Mouse (Mus musculus) forebrain, embryonic 15.5 days (tissue): Measurements from ENCODE around the gene Gm49601. TPM values are rescaled to one million over a fixed set of nuclear protein-coding genes. Genes with fewer than 3 reads are reported as not detected.

Experiments used
- ATAC-seq: fragments of 200-750 bp; cut with Nextera tagmentation; replicated peaks from 2 replicates; pipeline ENCODE4 v1.8.0; 2017; ENCODE audit warnings: mild to moderate bottlenecking, moderate TSS enrichment, moderate library complexity
- H3K27ac ChIP-seq: fragments of 300-500 bp; sonication (generic); replicated peaks from 2 replicates; pipeline ENCODE4 v1.5.1; 2015; ENCODE audit warnings: mild to moderate bottlenecking, inconsistent platforms
- H3K27me3 ChIP-seq: fragments of 300-500 bp; sonication (generic); 2 replicates; pipeline ENCODE4 v1.6.1; 2015; ENCODE audit warnings: inconsistent platforms
- H3K36me3 ChIP-seq: fragments of 300-500 bp; sonication (generic); 2 replicates; pipeline ENCODE4 v1.6.1; 2015; ENCODE audit warnings: mild to moderate bottlenecking, inconsistent platforms
- H3K4me1 ChIP-seq: fragments of 300-500 bp; sonication (generic); 2 replicates; pipeline ENCODE4 v1.6.1; 2015; ENCODE audit warnings: inconsistent platforms
- H3K4me2 ChIP-seq: fragments of 300-500 bp; sonication (generic); replicated peaks from 2 replicates; pipeline ENCODE4 v1.6.1; 2015; ENCODE audit warnings: mild to moderate bottlenecking, inconsistent platforms
- H3K4me3 ChIP-seq: fragments of 300-500 bp; sonication (generic); 2 replicates; pipeline ENCODE4 v1.5.1; 2015; ENCODE audit warnings: mild to moderate bottlenecking, inconsistent platforms
- H3K9ac ChIP-seq: fragments of 300-500 bp; sonication (generic); replicated peaks from 2 replicates; pipeline ENCODE4 v1.6.1; 2015; ENCODE audit warnings: mild to moderate bottlenecking, inconsistent platforms
- H3K9me3 ChIP-seq: fragments of 300-500 bp; sonication (generic); 2 replicates; pipeline ENCODE4 v1.6.1; 2016; ENCODE audit warnings: inconsistent platforms
- WGBS: fragments of 180-500 bp; shearing (Covaris S2); methylation state at CpG from one replicate; pipeline ENCODE4 v1.1.7; 2015; ENCODE audit warnings: mixed read lengths; 5-methylcytosine and 5-hydroxymethylcytosine counted together
- polyA plus RNA-seq: library from polyadenylated mRNA; unstranded; fragments of >200 nt; fragmentation: Nextera tagmentation; extraction: Ambion mirVana; gene quantifications from 2 replicates; pipeline ENCODE4 v1.2.1, GENCODE M21; 2015

The Gm49601 gene
- polyA plus RNA-seq, 1 experiment from 2014 or later, result 20.5 TPM

DNA sequence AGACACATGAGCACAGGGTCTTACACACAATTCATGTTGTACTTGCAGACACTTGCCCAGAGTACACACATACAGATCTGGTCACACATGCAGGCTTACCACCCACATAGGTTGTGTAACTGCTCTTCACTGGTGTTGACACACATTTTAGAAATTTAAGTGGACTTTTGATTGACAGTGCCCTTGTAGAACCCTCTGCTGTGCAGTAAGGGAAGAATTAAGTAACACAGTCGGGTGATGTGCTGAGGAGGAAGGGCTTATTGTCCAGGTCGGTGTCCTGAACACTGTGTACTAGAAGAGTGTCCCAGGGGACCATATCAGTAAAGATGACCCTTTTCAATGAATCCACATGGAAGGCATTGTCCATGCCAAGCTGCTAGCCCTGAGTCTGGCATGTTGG is 32.3 kb downstream of the Gm49601 start:
- Histone ChIP-seq H3K36me3 (no peaks in the 10 kb centered on the region), H3K27me3 (peaks cover 49% of the 10 kb centered on the region)
- 79% methylated on average over 2 of the region's 2 CpGs for WGBS

DNA sequence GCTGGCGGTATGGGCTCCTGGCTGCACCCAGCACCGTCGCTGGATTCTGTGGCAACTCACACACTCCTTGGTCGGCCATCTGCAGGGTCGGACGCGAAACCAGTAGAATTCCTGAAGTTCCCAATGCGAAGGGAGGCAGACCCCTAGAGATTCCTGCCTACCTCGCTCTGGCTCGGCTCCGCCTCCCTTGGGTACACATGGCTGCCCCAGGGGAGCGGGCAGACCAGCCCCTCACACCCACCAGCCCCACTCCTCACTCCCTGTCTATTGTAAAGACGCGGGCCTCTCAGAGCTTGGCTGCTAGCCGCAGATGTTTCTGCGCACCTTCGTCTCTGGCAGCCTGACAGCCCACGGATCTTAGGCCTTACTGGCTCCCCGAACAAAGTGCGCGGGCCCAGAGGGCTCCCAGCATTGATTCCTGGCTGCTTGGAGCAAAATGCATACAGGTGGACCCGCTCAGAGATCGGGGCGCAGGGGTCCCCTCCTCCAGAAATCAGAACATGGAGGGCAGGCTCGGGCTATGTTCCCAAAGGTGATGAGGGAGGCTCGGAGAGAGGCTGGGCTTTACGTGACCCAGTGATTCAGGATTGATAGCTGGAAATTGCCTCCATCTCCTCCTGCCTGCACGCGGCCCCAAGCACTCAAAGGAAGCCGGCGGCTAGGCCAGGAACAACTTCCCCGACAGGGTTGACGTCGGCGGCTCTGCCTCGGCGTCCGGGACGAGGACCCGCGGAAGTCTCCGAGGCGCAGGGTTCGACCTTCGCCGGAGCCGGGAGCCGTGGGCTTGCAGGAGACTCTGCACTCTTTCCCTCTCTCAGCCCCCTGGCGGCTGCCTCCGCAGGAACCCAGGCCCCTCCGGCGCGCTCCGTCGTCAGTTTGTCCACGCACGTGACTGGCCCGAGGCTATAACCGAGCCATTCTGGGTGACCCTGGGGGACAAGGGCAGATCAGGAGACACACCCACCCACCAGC is 34.9 kb downstream of the Gm49601 start:
- peak overlapping the region; percentile 20 for H3K4me3 ChIP-seq
- 1% methylated on average over 59 of the region's 59 CpGs for WGBS
- H3K4me1 ChIP-seq, result peaks cover 27% of the 10 kb centered on the region
- ATAC-seq, result no peak; the same call in 1 of the 2 replicates
- H3K9me3 ChIP-seq, result no peaks in the 10 kb centered on the region
- no peaks in the 10 kb centered on the region for H3K36me3 ChIP-seq
- H3K27ac ChIP-seq, result no peak overlapping the region
- H3K9ac ChIP-seq, result no peak overlapping the region
- H3K27me3 ChIP-seq, result peaks cover 68% of the 10 kb centered on the region
- peak overlapping the region; percentile 32 for H3K4me2 ChIP-seq

More for the DNA sequence above, 32.3 kb downstream of the Gm49601 start:
- H3K4me3 ChIP-seq, result no peak overlapping the region
- no peak overlapping the region for H3K4me2 ChIP-seq
- H3K4me1 ChIP-seq, result peaks cover 16% of the 10 kb centered on the region
- ATAC-seq, result no peak
- H3K9ac ChIP-seq, result no peak overlapping the region
- no peak overlapping the region for H3K27ac ChIP-seq
- no peaks in the 10 kb centered on the region for H3K9me3 ChIP-seq

DNA sequence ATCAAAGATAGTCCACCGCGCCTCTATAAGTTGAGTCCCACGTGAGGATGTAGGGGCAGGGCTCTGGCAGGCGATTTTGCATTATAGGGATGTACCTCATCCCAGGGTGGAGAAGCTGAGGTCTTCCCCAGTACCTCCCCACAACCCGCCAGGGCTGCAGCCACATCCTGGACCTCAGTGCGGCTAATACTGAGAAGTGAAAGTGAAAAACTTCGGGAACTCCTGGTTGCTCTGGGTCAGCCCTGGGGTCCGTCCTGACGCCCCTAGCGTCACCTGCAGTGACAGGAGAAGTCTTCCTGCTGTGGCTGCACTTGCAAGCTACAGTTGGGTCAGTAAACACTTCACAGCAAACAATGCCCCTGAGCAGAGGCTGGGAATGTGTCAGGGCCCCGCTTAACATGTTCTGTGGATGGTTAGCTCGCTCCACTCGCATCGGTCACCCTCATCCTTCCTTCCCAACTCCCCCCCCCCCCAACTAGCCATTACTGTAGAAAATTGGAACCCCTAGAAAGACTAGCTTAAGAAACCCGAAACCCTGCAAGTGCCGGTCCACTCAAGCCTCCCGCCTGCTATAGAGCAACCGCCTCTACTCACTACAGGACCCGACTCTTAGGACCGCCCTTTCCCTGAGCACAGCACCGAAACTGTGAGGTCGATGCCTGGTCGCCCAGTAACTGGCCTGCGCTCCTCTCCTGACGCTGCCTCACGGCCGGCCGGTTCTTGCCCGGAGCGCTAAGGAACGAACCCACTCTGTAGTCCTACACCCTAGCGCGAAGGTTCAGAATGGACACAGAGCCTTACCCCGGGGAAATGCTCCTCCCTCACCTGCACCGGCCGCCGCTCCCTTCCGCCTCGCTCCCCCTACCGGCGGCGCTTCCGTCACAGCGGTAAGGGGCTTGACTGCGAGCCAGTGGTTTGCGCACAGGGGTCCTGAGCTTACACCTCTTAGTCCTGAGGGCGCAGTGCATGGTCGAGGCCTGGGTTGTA is 36.1 kb downstream of the Gm49601 start, which contains the start of gene Tbx1:
Gene Tbx1 (minus strand): TSS at position 868 of the 987 bp plus-strand sequence.
- Histone ChIP-seq H3K9ac (no peak within 1 kb of the TSS), H3K4me1 (peaks cover 32% of the 10 kb centered on the region), H3K9me3 (no peaks in the 10 kb centered on the region), H3K4me2 (peak within 1 kb of the TSS; percentile 32), H3K27me3 (peaks cover 80% of the 10 kb centered on the region), H3K4me3 (peak within 1 kb of the TSS; percentile 20), H3K36me3 (no peaks in the 10 kb centered on the region), H3K27ac (no peak within 1 kb of the TSS)
- no peak for ATAC-seq
- WGBS, result 3% methylated on average over 48 of the region's 48 CpGs

DNA sequence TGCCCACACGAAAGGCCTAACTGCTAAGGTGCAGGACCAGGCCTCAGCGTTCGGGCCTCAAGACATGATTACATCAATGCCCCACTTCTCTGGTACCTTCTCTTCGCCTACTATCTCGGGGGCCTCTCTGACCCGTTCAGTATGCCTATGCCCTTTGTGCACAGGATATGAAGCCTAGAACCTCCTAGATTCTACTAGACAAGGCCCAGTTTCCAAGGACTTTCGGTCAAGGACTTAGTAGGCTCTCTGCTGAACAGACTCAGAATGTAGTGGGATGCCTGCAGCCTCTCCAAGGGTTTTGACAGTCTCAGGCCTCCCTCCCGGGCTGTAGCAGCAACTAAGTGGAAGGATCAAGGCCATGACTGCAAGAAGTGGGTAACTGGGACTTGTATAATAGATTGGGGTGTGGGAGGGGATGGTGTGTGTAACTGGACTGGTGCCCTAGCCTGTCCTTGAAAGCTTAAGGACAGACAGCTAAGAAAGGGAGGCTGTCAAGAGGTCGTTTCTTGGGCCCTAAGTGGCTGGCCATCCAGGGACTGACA is 37.1 kb downstream of the Gm49601 start:
- no peaks in the 10 kb centered on the region for H3K36me3 ChIP-seq
- no peak for ATAC-seq
- 14% methylated on average over 9 of the region's 9 CpGs for WGBS
- peaks cover 32% of the 10 kb centered on the region for H3K4me1 ChIP-seq
- H3K9ac ChIP-seq, result no peak overlapping the region
- H3K4me3 ChIP-seq, result no peak overlapping the region
- no peak overlapping the region for H3K27ac ChIP-seq
- no peaks in the 10 kb centered on the region for H3K9me3 ChIP-seq
- H3K27me3 ChIP-seq, result peaks cover 89% of the 10 kb centered on the region
- no peak overlapping the region for H3K4me2 ChIP-seq

DNA sequence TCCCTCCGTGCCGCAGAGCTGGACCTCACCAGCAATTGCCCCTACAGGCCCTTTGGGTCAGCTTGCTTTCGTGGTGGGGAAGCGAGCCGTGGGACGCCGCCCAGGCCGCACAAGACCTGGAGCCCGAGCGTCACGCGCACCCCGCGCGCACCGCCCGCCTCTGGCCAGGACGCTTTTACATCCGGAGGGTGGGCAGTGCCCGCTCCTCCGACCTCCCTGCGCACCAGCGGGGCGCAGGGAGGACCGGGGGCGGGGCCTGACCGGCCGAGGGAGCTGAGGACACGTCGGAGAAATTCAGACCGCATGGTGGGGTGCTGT is 37.5 kb downstream of the Gm49601 start:
- H3K4me1 ChIP-seq, result peaks cover 32% of the 10 kb centered on the region
- H3K36me3 ChIP-seq, result no peaks in the 10 kb centered on the region
- no peak for ATAC-seq
- no peak overlapping the region for H3K27ac ChIP-seq
- under 1% methylated on average over 28 of the region's 31 CpGs for WGBS
- no peak overlapping the region for H3K4me2 ChIP-seq
- H3K4me3 ChIP-seq, result no peak overlapping the region
- H3K27me3 ChIP-seq, result peaks cover 89% of the 10 kb centered on the region
- H3K9ac ChIP-seq, result no peak overlapping the region
- no peaks in the 10 kb centered on the region for H3K9me3 ChIP-seq

DNA sequence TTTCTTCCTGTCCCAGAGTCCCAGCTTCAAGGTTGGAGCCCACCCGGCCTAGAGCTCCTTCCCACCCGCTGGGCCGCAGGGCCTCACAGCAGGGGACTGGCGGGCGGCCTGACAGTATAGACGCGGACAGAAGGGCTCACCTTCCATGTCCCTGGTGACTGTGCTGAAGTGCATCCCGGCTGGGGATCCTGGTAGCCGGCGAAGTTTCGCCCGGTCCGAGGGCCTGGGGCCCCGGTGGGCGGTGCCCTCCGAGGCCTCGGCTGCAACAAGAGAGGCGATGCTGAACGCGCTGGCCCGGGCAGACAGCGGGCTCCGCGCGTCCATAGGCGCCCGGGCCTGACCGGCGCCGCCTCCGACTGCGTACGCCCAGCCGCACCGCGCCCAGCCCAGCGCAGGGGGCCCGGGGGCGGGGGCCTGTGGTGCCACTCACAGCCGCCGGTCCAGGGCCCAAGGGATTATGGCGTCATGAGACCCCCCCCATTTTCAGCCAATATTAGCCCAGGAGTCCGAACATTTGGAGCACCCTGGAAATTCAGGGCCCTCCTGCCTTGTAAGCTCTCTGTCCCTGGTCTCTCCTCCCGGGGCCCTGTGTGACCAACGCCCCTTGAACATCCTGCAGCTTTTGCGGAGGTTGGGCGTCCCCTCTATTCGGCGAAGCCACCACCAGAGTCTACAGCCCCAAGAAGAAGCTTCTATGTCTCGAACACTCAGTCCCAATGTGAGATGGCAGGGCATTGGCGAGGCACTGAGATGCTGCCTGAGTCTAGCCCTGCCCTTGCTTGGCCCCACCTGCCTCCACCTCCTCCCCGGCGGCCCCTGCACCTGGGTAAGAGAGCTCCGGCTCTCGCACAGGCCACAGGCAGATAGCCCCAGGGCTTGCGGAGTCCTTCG is 38.1 kb downstream of the Gm49601 start:
- H3K9ac ChIP-seq, result no peak overlapping the region
- H3K4me2 ChIP-seq, result peak overlapping the region; percentile 16; the same call in 1 of the 2 replicates
- under 1% methylated on average over 54 of the region's 57 CpGs for WGBS
- H3K4me3 ChIP-seq, result no peak overlapping the region
- H3K9me3 ChIP-seq, result no peaks in the 10 kb centered on the region
- ATAC-seq, result peak; percentile 27; the same call in 1 of the 2 replicates
- peaks cover 89% of the 10 kb centered on the region for H3K27me3 ChIP-seq
- no peaks in the 10 kb centered on the region for H3K36me3 ChIP-seq
- H3K27ac ChIP-seq, result no peak overlapping the region
- peaks cover 32% of the 10 kb centered on the region for H3K4me1 ChIP-seq

DNA sequence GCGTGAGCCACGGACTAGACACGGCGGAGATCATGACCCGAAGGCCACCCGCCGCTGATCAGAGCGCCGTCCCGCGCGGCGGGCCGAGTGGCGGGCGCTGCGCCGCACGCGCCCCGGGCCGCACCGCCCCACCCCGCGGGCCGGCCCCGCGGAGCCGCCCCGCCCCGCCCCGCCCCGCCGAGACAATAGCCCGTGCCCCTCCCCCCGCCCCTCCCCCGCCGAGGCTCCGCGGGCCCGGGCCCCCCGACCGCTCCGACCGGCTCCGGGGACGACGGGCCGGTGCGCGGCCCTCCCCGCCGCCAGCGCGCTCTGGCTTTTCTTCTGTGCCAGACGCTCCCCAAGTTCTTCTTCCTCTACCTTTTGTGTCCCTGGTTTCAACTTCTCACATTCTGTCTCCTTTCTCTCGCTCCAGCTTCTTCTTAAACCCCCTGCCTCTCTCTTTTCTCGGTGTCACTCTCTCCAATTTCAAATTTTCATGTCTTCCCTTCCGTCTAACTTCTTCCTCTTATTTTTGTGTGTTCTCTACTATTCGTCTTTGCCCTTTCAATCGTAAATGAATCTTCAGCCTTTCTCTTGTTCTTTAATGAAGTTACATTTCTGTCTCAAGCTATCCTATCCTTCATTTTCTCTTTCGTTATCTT is 39.2 kb downstream of the Gm49601 start:
- Histone ChIP-seq H3K4me3 (peak overlapping the region; percentile 35), H3K4me2 (peak overlapping the region; percentile 51), H3K9ac (no peak overlapping the region), H3K9me3 (no peaks in the 10 kb centered on the region), H3K27ac (no peak overlapping the region), H3K27me3 (peaks cover 93% of the 10 kb centered on the region), H3K36me3 (no peaks in the 10 kb centered on the region), H3K4me1 (peaks cover 40% of the 10 kb centered on the region)
- 1% methylated on average over 30 of the region's 62 CpGs for WGBS
- ATAC-seq, result no peak

DNA sequence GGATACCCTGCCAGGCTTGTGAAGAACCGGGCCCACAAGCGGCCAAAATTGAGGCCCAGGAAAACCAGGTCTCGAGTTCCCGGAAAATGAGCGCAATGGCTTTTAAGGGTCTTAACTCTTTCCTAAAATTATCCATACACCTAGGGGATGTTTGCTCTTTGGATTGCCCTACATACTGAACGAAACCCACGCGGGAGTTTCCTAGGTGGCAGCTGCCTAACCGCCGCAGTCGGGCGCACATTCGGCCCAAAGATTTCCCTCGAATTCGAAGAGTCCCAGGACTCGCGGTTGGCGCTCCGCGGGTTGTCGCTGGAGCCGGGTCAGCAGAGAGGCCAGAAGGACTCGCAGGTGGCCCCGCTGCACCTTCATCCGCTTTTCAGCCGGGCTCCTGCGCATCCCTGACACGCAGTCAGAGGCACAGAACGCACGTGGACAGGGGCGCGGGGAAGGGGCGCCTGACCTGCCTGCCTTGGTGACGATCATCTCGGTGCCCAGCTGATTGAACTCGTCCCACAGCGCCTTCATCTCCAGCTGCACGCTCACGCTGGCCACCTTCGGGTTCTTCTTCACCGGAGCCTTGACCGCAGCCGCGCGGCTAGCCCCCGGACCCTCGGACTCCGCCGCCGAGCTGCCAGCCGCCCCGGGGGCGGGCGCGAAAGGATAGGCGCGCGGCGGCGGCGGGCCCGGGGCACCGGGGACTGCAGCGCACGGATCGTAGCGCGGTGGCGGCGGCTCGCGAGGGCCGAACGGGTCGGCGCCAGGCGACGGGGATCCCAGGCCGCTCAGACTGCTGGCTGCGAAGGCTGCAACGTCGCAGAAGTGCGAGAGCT is 39.9 kb downstream of the Gm49601 start:
- peak overlapping the region; percentile 51 for H3K4me2 ChIP-seq
- peaks cover 41% of the 10 kb centered on the region for H3K4me1 ChIP-seq
- peak overlapping the region; percentile 35 for H3K4me3 ChIP-seq
- no peaks in the 10 kb centered on the region for H3K36me3 ChIP-seq
- no peak overlapping the region for H3K27ac ChIP-seq
- no peak for ATAC-seq
- H3K9ac ChIP-seq, result no peak overlapping the region
- no peaks in the 10 kb centered on the region for H3K9me3 ChIP-seq
- H3K27me3 ChIP-seq, result peaks cover 93% of the 10 kb centered on the region
- 1% methylated on average over 83 of the region's 83 CpGs for WGBS

DNA sequence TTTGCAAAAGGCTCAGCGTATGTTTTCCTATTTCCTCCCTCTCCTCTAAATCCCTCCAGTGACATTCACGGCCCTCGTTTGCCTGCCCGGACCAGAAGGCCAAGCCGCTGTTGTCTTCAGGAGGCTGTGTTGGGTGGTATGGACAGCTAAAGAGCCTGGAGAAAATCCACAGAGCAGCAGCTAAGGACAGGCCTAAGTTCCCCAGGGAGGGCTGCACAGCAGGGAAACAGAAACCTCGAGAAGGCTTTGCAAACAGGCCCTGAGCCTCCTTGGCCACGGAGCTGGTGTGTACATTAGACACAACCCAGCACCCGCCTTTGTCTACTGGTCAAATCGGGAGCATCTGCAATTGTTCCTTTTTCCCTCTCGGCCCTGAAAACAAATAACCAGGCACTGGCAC is 40.6 kb downstream of the Gm49601 start:
- H3K4me3 ChIP-seq, result peak overlapping the region; percentile 35; the same call in 1 of the 2 replicates
- 10% methylated on average over 10 of the region's 10 CpGs for WGBS
- H3K4me1 ChIP-seq, result peaks cover 38% of the 10 kb centered on the region
- H3K27ac ChIP-seq, result no peak overlapping the region
- H3K36me3 ChIP-seq, result no peaks in the 10 kb centered on the region
- H3K27me3 ChIP-seq, result peaks cover 93% of the 10 kb centered on the region
- no peak for ATAC-seq
- H3K4me2 ChIP-seq, result 0 out of 2 replicates have a peak overlapping the region, but pooled peaks have one; percentile 51
- H3K9ac ChIP-seq, result no peak overlapping the region
- H3K9me3 ChIP-seq, result no peaks in the 10 kb centered on the region

DNA sequence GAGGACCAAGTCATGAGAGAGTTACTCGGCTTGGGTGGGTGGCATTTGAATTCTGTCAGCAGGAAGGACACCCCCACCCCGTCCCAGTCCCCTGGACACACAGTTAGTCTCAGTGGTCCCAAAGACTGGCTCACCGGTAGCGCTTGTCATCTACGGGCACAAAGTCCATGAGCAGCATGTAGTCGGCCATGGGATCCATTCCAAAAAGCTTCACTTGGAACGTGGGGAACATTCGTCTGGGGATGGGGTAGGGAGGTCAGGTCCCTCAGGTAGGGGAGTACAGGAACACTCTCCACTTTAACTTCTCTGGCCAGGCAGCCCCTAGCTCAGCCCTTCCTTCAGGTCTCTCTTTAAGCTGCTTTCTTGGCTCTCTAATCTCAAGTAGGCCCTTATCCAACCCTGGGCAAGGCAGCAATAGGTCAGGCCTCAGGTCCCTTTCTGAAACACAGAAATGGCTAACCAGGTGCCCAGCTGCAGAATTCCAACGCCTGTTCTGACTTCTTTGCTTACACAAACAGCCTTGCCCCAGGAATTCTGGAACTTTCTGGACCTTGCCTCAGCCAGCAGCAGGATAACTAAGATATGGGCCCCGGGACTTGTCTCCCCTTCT is 41.2 kb downstream of the Gm49601 start:
- Histone ChIP-seq H3K27ac (no peak overlapping the region), H3K36me3 (no peaks in the 10 kb centered on the region), H3K9ac (no peak overlapping the region), H3K4me1 (peaks cover 33% of the 10 kb centered on the region), H3K27me3 (peaks cover 93% of the 10 kb centered on the region), H3K4me3 (no peak overlapping the region), H3K9me3 (no peaks in the 10 kb centered on the region), H3K4me2 (no peak overlapping the region)
- no peak for ATAC-seq
- 17% methylated on average over 10 of the region's 10 CpGs for WGBS
